Mouse (Mus musculus) intestine, embryonic 14.5 days (tissue): Measurements from ENCODE around the gene Lrrc10b. TPM values are rescaled to one million over a fixed set of nuclear protein-coding genes. Genes with fewer than 3 reads are reported as not detected.

Source experiments
- polyA plus RNA-seq: library from polyadenylated mRNA; unstranded; fragments of >200 nt; fragmentation: Nextera tagmentation; extraction: Ambion mirVana; gene quantifications from 2 replicates; pipeline ENCODE4 v1.2.1, GENCODE M21; 2014

Gene Lrrc10b
- polyA plus RNA-seq, 1 experiment from 2014 or later: 0.60 TPM

Other genes starting within 250 kb of the Lrrc10b start
- 26.0 and 26.3 TPM in 2 replicates for gene Myrf, start 216.7 kb downstream of the Lrrc10b start, polyA plus RNA-seq
- gene Dagla, start 152.6 kb downstream of the Lrrc10b start, polyA plus RNA-seq: 4.2 and 4.7 TPM in 2 replicates
- gene Syt7, start 68.4 kb downstream of the Lrrc10b start, polyA plus RNA-seq: 1.5 TPM in 2 replicates
- 0.14 TPM in 1 of 2 replicates, not detected in the other for gene Ppp1r32, start 25.5 kb upstream of the Lrrc10b start, polyA plus RNA-seq
- gene Cpsf7, start 67.8 kb upstream of the Lrrc10b start, polyA plus RNA-seq: 51.0 and 55.1 TPM in 2 replicates
- gene Sdhaf2, start 68.7 kb upstream of the Lrrc10b start, polyA plus RNA-seq: 61.9 and 62.5 TPM in 2 replicates
- 46.0 and 46.9 TPM in 2 replicates for gene Tmem216, start 98.8 kb upstream of the Lrrc10b start, polyA plus RNA-seq
- gene Cyb561a3, start 119.7 kb upstream of the Lrrc10b start, polyA plus RNA-seq: 18.0 and 19.4 TPM in 2 replicates
- 35.9 and 38.5 TPM in 2 replicates for gene Tmem138, start 119.9 kb upstream of the Lrrc10b start, polyA plus RNA-seq
- gene Ddb1, start 147.9 kb upstream of the Lrrc10b start, polyA plus RNA-seq: 324 and 358 TPM in 2 replicates
- 18.3 and 22.3 TPM in 2 replicates for gene Tkfc, start 148.2 kb upstream of the Lrrc10b start, polyA plus RNA-seq
- 1.5 and 2.8 TPM in 2 replicates for gene Vwce, start 176.7 kb upstream of the Lrrc10b start, polyA plus RNA-seq
- gene Pga5, start 220.6 kb upstream of the Lrrc10b start, polyA plus RNA-seq: 0.34 TPM in 1 of 2 replicates, not detected in the other
- 27.8 and 31.1 TPM in 2 replicates for gene Vps37c, start 231.3 kb upstream of the Lrrc10b start, polyA plus RNA-seq